Mouse (Mus musculus) gastrocnemius, postnatal 10 days (tissue): ENCODE measurements around the gene Mfap5. TPM values are rescaled to one million over a fixed set of nuclear protein-coding genes. Genes with fewer than 3 reads are reported as not detected.
"Not testable (repeated sequence)": the region's sequence is repeated elsewhere in the genome, so short reads cannot be mapped to it uniquely, and the experiment has no call there.

Source experiments
- DNase-seq: peaks from one replicate; pipeline ENCODE4 v3.0.0; 2021; ENCODE audit warnings: mixed read lengths
- total RNA-seq, 2 experiments: library from RNA; stranded (reverse); gene quantifications; 2 replicates each; pipeline ENCODE4 v1.2.3; 2021

The Mfap5 gene
- total RNA-seq, 2 experiments from 2014 or later: 115 to 141 TPM

- no peak for DNase-seq
These were observed 7.6 kb downstream of the Mfap5 start for GRCm38 (mm10) chr6:122512914-122513878.

DNA sequence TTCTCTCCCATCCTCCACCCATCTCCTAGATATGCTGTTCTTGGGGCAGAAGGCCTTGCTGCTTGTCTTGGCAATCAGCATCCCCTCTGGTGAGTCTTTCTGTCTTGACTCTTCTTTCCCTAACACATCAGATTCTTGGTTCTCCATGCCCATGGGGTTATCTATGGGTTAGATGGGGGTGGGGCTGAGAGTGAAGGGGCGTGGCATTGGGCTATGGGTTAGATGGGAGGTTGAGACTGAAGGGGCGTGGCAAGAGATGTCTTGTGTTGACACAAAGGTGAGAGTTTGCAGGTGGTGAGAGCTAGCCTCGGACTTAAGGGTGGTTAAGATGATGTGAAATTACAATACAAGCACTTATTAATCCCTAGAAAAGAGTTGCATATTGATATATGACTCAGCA lies 8.7 kb downstream of the Mfap5 start:
- no peak for DNase-seq

- DNase-seq: not testable (repeated sequence)
These were observed 10.1 kb downstream of the Mfap5 start for GRCm38 (mm10) chr6:122515762-122516161.

DNA sequence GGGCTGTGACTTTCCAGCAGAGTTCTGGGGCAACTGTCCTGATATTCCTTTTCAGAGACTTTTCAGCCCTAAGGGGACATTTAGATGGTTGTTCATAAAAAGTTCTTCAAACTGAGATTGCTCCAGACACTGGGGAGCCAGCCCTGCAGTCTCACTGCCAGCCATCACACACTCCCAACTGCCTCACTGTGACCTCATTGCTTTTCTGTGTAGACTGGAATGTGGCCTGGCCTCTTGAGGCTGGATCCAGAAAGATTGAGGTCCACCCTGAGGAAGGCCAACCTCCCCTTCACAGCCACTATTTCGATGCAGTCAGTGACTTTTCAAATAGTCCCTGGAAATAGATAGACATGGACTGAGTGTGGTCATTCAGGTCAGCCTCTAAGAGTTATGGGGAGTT lies 12.0 kb downstream of the Mfap5 start:
- no peak for DNase-seq

GRCm38 (mm10) chr6:122519384-122519783 lies 13.7 kb downstream of the Mfap5 start:
- no peak for DNase-seq

- no peak for DNase-seq
These were observed 16.9 kb downstream of the Mfap5 start for GRCm38 (mm10) chr6:122522595-122522994.

GRCm38 (mm10) chr6:122523289-122523688 lies 17.6 kb downstream of the Mfap5 start:
- no peak for DNase-seq

- no peak for DNase-seq
These were observed 22.0 kb downstream of the Mfap5 start for GRCm38 (mm10) chr6:122527596-122527995.

- DNase-seq: no peak
These were observed 22.5 kb downstream of the Mfap5 start for GRCm38 (mm10) chr6:122528136-122528535.

GRCm38 (mm10) chr6:122531466-122532174 lies 26.0 kb downstream of the Mfap5 start:
- DNase-seq: no peak

DNA sequence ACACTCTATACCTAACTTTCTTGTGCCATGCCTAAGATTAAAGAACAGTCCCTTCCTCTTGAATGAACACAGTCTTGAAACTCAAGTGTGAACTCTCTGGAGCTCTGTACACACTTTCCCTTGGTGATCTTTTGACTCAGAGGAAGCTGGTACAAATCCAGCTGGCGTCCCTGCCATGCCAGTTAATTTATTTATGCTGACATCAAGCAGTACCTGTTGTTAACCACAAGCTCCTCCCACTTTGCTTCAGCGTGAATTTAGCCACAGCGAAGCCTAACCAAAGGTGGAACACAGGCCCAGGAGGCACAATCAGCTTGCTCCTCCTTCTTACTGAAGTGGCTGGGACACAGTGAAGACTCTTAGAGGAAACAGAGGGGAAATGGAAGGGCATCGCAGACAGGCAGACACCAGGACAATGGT lies 27.2 kb downstream of the Mfap5 start:
- no peak for DNase-seq

GRCm38 (mm10) chr6:122534032-122534431 lies 28.4 kb downstream of the Mfap5 start:
- no peak for DNase-seq

DNA sequence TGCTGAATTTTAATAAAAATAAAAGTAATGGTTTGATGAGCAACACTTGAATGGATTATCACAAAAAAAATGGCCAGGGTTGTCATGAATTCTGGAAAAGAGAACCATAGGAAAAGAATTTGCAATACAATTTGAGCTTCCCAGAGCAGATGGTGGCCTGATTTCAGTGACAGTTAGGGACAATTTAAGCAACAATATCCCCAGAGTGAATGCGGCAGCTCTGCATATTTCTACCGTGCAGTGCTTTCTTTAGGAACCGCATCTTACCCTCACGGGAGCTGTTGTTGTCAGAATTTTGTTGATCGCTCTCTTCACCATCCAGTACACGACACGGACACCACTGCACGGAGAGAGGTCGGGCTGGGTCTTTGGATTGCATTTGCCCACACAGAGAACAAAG lies 33.9 kb downstream of the Mfap5 start:
- DNase-seq: no peak

- not testable (repeated sequence) for DNase-seq
These were observed 36.8 kb downstream of the Mfap5 start for GRCm38 (mm10) chr6:122542459-122542858.

DNA sequence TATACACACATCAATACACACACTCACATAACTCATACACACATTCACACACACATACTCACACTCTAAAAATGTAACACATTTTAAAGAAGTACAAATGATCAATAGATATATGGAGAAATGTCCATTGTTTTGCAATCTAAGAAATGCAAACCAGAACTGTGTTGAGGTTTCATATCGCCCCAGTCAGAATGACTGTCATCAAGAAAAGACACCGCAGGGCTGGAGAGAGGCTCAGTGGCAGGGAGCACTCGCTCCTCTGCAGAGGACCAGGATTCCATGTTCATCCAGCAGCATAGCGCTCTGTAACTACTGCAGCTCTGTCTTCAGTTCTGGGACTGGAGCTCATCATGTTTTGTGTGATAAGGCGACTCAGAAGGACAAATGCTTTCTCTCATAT lies 37.9 kb downstream of the Mfap5 start:
- DNase-seq: no peak

DNA sequence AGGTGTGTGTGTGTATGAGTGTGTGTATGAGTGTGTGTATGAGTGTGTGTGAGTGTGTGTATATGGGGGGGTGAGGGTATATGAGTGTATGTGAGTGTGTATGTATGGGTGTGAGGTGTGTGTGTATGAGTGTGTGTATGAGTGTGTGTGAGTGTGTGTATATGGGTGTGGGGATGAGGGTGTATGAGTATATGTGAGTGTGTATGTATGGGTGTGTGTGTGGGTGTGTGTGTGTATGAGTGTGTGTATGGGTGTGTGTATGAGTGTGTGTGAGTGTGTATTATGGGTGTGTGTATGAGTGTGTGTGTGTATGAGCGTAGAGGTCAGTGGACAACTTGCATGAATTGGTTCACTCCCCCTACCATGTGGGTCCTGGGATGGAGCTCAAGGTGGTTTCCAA lies 39.0 kb downstream of the Mfap5 start:
- no peak for DNase-seq

DNA sequence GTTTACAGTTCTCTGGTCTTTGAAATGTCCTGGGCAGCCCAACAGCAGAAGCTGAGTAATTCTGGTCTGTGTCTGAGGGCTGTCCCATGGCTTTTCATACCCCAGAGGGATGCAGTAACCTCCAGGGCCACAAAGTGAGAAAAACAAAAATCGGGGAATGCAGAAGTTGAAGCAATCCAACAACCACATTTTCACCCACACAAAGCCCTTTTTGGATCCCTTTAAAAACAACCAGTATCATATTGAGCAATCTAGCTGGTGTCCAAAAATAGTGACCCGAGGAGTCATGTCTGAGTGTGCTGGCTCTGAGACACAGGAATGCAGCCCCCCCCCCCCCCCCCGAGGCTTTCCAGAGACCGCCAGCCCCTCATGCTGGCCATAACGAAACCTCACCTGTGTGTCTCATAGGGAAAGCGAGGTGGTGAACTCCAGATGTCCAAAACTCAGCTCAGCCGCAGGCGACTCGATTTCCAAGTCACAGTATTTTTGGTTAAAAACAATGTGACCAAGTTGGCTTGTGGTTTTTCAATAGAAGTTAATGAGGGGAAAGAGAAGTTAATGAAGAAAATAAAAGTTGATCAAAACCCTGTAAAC lies 39.7 kb downstream of the Mfap5 start:
- DNase-seq: no peak

DNA sequence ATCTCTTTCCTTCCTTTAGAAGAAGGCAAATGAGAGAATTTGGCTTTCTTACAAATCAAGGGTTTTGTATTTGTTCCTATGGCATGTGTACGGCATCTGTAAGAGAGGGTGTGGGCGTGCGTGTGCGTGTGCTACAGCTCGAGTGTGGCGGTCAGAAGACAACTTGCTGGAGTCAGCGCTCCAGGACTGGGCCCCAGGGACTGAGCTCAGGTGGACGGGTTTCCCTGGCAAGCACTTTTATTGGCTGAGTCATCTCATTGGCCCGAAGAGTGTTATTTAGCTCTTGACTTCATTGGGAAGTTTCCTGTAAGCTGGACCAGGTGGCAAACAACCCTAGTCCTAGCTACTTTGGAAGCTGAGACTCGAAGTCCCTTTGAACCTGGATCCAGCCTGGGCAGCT lies 40.3 kb downstream of the Mfap5 start:
- DNase-seq: no peak

DNA sequence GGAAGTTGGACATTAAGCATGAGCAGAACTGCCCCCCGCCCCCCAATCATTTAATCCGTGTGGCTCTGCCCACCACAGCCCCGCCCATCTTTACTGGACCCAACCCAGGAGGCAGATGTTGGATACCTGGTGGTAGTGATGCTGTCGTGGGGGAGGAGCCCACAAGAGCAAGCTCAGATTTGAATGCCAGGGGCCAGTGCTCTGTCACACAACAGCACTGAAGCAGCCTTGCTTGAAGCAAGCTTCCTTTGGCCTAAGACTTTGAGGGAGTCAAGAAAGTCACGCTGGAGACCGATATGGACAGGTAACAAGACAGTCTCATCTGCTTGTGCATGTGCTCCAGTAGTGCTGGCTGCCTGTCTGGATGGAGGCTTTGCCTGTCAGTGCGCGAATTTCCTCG lies 48.0 kb downstream of the Mfap5 start, which contains the start of gene Aicda:
Gene Aicda (plus strand): TSS at position 196 of the 400 bp plus-strand sequence.
- no peak for DNase-seq

DNA sequence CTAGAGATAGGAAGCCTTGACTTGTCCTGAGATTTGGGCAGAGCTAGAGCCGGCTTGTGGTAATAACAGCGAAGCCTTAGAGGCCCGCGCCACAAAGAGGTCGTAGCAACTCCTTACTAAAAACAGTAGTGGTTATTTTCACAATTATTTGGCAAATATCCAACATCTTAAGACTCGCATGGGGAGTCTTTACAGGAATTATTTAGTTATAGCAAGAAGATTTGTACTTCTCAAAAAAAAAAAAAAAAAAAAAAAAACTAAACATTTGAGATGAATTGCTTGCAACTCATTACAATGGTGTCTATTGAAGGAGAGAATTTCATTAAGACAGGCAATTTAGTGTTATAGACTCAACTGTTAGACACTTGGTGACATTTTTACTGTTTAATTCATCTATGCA lies 48.5 kb downstream of the Mfap5 start:
- no peak for DNase-seq

DNA sequence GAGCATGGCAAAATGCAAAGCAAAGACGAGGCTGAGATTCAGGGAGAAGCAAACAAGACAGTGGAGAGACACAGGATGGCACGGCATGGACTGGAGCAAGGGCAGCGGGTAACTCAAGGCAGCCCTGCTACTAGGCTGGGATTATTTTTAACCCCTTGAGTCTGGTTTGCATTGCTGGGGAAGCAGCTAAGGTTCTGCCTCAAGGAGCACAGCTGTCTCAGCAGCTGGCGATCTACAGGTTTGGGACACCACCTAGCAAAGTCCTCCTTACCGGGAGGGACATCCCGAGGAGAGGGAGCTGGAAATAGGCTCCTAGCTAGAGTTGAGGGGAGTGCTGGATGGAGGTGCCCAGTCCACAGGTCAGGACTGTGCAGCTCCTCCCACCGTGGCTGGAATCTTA lies 49.6 kb downstream of the Mfap5 start:
- no peak for DNase-seq

GRCm38 (mm10) chr6:122556959-122557561 lies 51.4 kb downstream of the Mfap5 start:
- peak; percentile 55 for DNase-seq
